Mouse (Mus musculus) heart, adult 18-20 months (tissue): ENCODE results near the gene Chaf1a. TPM values are rescaled to one million over a fixed set of nuclear protein-coding genes. Genes with fewer than 3 reads are reported as not detected.

Experiments
- DNase-seq, 2 experiments: peaks; one replicate each; pipeline ENCODE4 v3.0.0; 2021 to 2022; ENCODE audit warnings: mixed read lengths in 1 of 2
- long read RNA-seq, 2 experiments: library from polyadenylated mRNA; stranded (forward); transcript quantifications; one replicate each; pipeline ENCODE4 v2.0.0; 2021
- total RNA-seq, 2 experiments: library from RNA; stranded (reverse); gene quantifications; 2 replicates each; pipeline ENCODE4 v1.2.3; 2021

Gene Chaf1a
- 1 to 10 TPM; 1.1 to 1.3 TPM for total RNA-seq
- long read RNA-seq, experiment 1, full-length matches to known transcripts: 1 of 1 reads
- long read RNA-seq, experiment 1, partial matches to known transcripts: 0 of 1 reads
- long read RNA-seq, experiment 1, other reads (novel, unspliced or antisense): 0 of 1 reads
- long read RNA-seq, experiment 2, full-length matches to known transcripts: 1 of 1 reads
- long read RNA-seq, experiment 2, partial matches to known transcripts: 0 of 1 reads
- long read RNA-seq, experiment 2, other reads (novel, unspliced or antisense): 0 of 1 reads

- DNase-seq: peak; percentile 98 to 99
Observed at GRCm38 (mm10) chr17:56040030-56040856, at the start of gene Chaf1a. Gene Chaf1a, plus strand, starts transcription at chr17:56040439.

GRCm38 (mm10) chr17:55996007-55996406 lies 44.2 kb upstream of the Chaf1a start:
- DNase-seq: peak; percentile 50 to 53

GRCm38 (mm10) chr17:55999794-56000499 lies 40.3 kb upstream of the Chaf1a start:
- DNase-seq: no peak

- DNase-seq: no peak
Observed at GRCm38 (mm10) chr17:56003000-56003399, 37.2 kb upstream of the Chaf1a start.

- peak; percentile 70 to 88 for DNase-seq
Observed at GRCm38 (mm10) chr17:56005415-56006061, 34.7 kb upstream of the Chaf1a start, which contains the start of the genes Stap2 and Mpnd. Gene Stap2, minus strand, starts transcription at chr17:56005584. Gene Mpnd, plus strand, starts transcription at chr17:56005711.

- DNase-seq: no peak
Observed at GRCm38 (mm10) chr17:56006956-56007355, 33.3 kb upstream of the Chaf1a start.

- no peak for DNase-seq
Observed at GRCm38 (mm10) chr17:56007444-56008355, 32.5 kb upstream of the Chaf1a start.

GRCm38 (mm10) chr17:56008356-56009087 lies 31.7 kb upstream of the Chaf1a start:
- peak; percentile 94 to 97 for DNase-seq

GRCm38 (mm10) chr17:56009088-56009961 lies 30.9 kb upstream of the Chaf1a start:
- peak; percentile 94 to 96 for DNase-seq

GRCm38 (mm10) chr17:56009962-56010240 lies 30.3 kb upstream of the Chaf1a start:
- DNase-seq: no peak

GRCm38 (mm10) chr17:56010255-56010654 lies 30.0 kb upstream of the Chaf1a start:
- DNase-seq: no peak

GRCm38 (mm10) chr17:56010681-56011080 lies 29.6 kb upstream of the Chaf1a start:
- DNase-seq: peak; percentile 68 to 90

GRCm38 (mm10) chr17:56011441-56011840 lies 28.8 kb upstream of the Chaf1a start:
- no peak for DNase-seq

- DNase-seq: no peak
Observed at GRCm38 (mm10) chr17:56015293-56015692, 24.9 kb upstream of the Chaf1a start.

- no peak for DNase-seq
Observed at GRCm38 (mm10) chr17:56016382-56016781, 23.9 kb upstream of the Chaf1a start.

GRCm38 (mm10) chr17:56016793-56017785 lies 23.1 kb upstream of the Chaf1a start:
- no peak for DNase-seq

GRCm38 (mm10) chr17:56017848-56018247 lies 22.4 kb upstream of the Chaf1a start:
- DNase-seq: no peak
